Mouse (Mus musculus) liver, adult 2 months (tissue): ENCODE results near the gene Ntm. TPM values are rescaled to one million over a fixed set of nuclear protein-coding genes. Genes with fewer than 3 reads are reported as not detected.

Experiments used
- DNase-seq: peaks from one replicate; pipeline ENCODE4 v3.0.0-alpha.2; 2011; ENCODE audit warnings: low read depth, low spot score; ENCODE audit errors: extremely low read depth
- H3K27ac ChIP-seq: fragments of 200-500 bp; replicated peaks from 2 replicates; pipeline ENCODE4 v1.5.1; 2012; ENCODE audit warnings: low read depth, mild to moderate bottlenecking, control low read depth, inconsistent platforms, low read length; ENCODE audit not compliant: insufficient read depth
- H3K27me3 ChIP-seq: fragments of 200-500 bp; 2 replicates; pipeline ENCODE4 v1.6.1; 2012; ENCODE audit warnings: mild to moderate bottlenecking, moderate library complexity, low read length, inconsistent platforms; ENCODE audit not compliant: control insufficient read depth, insufficient read depth
- H3K36me3 ChIP-seq: fragments of 200-500 bp; 2 replicates; pipeline ENCODE4 v1.6.1; 2012; ENCODE audit warnings: low read length, inconsistent platforms; ENCODE audit not compliant: control insufficient read depth, insufficient read depth
- H3K4me1 ChIP-seq: fragments of 200-500 bp; 2 replicates; pipeline ENCODE4 v1.6.1; 2011; ENCODE audit warnings: low read length; ENCODE audit not compliant: control insufficient read depth, insufficient read depth
- H3K4me3 ChIP-seq: fragments of 200-500 bp; 2 replicates; pipeline ENCODE4 v1.5.1; 2011; ENCODE audit warnings: low read depth, mild to moderate bottlenecking, control low read depth, low read length, moderate library complexity; ENCODE audit not compliant: insufficient read depth
- H3K79me2 ChIP-seq: fragments of 200-500 bp; 2 replicates; pipeline ENCODE4 v1.6.1; 2012; ENCODE audit warnings: inconsistent platforms, mild to moderate bottlenecking, low read length, moderate library complexity; ENCODE audit not compliant: control insufficient read depth, insufficient read depth
- H3K9ac ChIP-seq: fragments of 200-500 bp; 2 replicates; pipeline ENCODE4 v1.6.1; 2012; ENCODE audit warnings: low read depth, mild to moderate bottlenecking, control low read depth, inconsistent platforms, low read length
- CTCF ChIP-seq: fragments of 200-500 bp; IDR thresholded peaks from 2 replicates; pipeline ENCODE4 v1.5.1; 2011; ENCODE audit warnings: low read depth, low read length, control low read depth
- POLR2A ChIP-seq: fragments of 200-500 bp; IDR thresholded peaks from 2 replicates; pipeline ENCODE4 v1.6.1; 2011; ENCODE audit warnings: low read length, control low read depth; ENCODE audit not compliant: insufficient read depth; ENCODE audit errors: extremely low read depth
- WGBS: fragments of 180-500 bp; shearing (Covaris S2); methylation state at CpG from one replicate; pipeline ENCODE4 v1.1.7; 2018; 5-methylcytosine and 5-hydroxymethylcytosine counted together
- polyA plus RNA-seq: library from polyadenylated mRNA; depleted of rRNA; stranded (reverse); fragments of >200 nt; gene quantifications from 2 replicates; pipeline ENCODE4 v1.2.3, GENCODE M21; 2012
- total RNA-seq: library from RNA; depleted of rRNA; stranded (reverse); fragments of >200 nt; gene quantifications from 2 replicates; pipeline ENCODE4 v1.2.3, GENCODE M21; 2014

The Ntm gene
- total and polyA plus RNA-seq, 2 experiments = 2.1 to 3.2 TPM

DNA sequence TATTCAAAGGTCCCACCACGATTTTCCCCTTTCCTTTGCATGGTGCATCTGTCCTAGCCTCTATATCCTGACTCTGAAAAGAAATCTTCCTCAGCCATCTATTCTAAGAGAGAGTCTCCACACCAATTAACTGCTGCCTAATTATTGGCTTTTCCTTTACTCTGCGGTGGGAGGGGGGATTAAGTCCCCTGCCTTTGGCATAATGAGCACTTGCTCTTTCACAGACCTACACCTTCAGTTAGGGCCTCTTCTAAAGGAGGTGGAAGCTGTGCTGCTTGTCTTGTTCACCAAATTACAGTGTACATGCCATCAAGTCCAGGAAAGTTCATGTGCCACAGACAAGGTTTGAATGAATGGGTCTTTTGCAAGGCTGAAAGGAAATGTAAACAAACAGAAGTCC is 847.6 kb downstream of the Ntm start:
- Histone ChIP-seq H3K36me3 (no peaks in the 10 kb centered on the region), H3K79me2 (no peaks in the 10 kb centered on the region), H3K4me1 (no peaks in the 10 kb centered on the region), H3K4me3 (no peak overlapping the region), H3K27ac (no peak overlapping the region), H3K9ac (no peak overlapping the region), H3K27me3 (no peaks in the 10 kb centered on the region)
- TF ChIP-seq POLR2A (no peak), CTCF (no peak)
- no peak for DNase-seq
- WGBS = 36% methylated on average over 2 of the region's 2 CpGs

DNA sequence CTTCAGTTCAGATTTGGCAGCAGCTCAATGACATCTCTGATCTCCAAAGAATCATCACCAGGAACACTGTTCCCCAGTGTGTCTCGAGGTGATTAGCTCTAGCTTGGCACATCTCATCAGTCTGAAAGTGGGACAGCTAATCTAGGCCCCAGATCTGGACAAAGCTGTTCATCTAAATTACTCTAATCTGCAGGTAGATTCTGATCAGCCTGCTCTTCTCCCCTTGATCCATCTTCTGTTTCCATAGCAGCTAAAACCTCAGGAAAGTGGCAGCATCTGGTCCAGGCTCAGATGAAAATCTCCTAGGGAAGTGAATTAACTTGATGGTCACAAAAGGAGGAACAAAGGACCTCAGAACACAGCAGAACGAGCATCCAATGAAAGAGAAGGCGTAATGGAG is 856.2 kb downstream of the Ntm start:
- Histone ChIP-seq H3K36me3 (no peaks in the 10 kb centered on the region), H3K27ac (no peak overlapping the region), H3K79me2 (no peaks in the 10 kb centered on the region), H3K4me3 (no peak overlapping the region), H3K27me3 (no peaks in the 10 kb centered on the region), H3K9ac (no peak overlapping the region), H3K4me1 (no peaks in the 10 kb centered on the region)
- no peak for DNase-seq
- 48% methylated on average over 3 of the region's 3 CpGs for WGBS
- TF ChIP-seq CTCF (no peak), POLR2A (no peak)

DNA sequence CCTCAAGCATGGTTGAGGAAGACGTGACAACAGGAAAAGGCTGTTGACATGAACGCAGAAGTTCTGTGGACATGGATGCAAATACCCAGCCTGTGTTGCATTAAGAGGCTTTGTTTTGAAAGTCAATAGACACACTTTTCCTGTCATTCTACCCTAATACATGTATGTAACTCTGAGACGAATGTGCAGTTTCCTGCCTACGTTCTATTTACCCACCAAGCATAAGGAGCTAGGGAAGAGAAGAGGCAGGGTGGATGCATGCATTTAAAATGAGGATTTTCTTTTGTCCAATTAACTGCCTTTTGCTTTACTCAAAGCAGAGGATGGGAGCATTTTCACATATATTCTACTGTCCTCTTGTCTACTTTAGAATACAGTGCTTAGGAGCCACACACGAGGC is 858.5 kb downstream of the Ntm start:
- 80% methylated on average over 5 of the region's 5 CpGs for WGBS
- Histone ChIP-seq H3K79me2 (no peaks in the 10 kb centered on the region), H3K36me3 (no peaks in the 10 kb centered on the region), H3K27me3 (no peaks in the 10 kb centered on the region), H3K27ac (no peak overlapping the region), H3K4me1 (no peaks in the 10 kb centered on the region), H3K9ac (no peak overlapping the region), H3K4me3 (no peak overlapping the region)
- TF ChIP-seq CTCF (no peak), POLR2A (no peak)
- no peak for DNase-seq

DNA sequence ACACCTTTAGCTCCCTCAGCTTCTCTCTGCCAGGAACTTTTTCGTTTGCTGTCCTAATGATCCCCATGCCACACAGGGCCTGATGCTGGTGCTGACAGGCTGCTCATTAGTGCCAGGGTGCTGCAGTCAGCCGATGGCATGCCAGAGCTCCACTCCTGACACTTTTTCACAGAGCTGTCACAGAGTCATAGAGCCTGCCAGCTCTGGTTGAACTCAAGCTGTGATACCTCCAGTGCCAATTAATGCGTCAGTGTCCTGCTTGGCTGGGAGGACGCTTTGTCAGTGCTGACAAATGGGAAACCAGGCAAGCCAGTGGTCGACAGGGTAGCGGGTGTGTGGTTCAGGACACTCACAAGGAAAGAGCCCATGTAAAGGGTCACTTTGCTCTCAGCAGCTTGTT is 858.9 kb downstream of the Ntm start:
- WGBS = 64% methylated on average over 6 of the region's 6 CpGs
- Histone ChIP-seq H3K4me1 (no peaks in the 10 kb centered on the region), H3K36me3 (no peaks in the 10 kb centered on the region), H3K27ac (no peak overlapping the region), H3K4me3 (no peak overlapping the region), H3K9ac (no peak overlapping the region), H3K27me3 (no peaks in the 10 kb centered on the region), H3K79me2 (no peaks in the 10 kb centered on the region)
- no peak for TF ChIP-seq POLR2A
- no peak for TF ChIP-seq CTCF
- no peak for DNase-seq

DNA sequence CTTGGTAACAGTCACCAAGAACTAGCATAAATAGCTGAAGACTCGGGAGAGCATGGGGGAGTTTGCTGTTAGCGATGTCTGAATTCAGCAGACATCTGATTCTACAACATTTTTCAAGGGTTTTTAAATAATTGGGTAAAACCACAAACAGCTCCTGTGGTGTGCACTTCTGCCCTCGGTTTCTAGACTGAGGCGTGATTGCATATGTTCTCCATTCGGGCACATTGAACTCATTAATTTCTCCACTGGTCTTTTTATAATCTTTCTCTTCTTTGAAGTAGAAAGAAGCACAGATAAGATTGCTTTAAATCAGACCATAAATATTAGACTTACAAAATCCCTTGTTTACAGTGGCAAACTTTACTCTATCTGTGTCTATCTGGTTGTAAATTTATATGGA is 862.3 kb downstream of the Ntm start:
- no peak for TF ChIP-seq CTCF
- TF ChIP-seq POLR2A = no peak
- no peak overlapping the region for H3K4me3 ChIP-seq
- DNase-seq = no peak
- H3K27me3 ChIP-seq = no peaks in the 10 kb centered on the region
- 76% methylated on average over 5 of the region's 5 CpGs for WGBS
- no peaks in the 10 kb centered on the region for H3K79me2 ChIP-seq
- H3K27ac ChIP-seq = no peak overlapping the region
- H3K4me1 ChIP-seq = no peaks in the 10 kb centered on the region
- H3K36me3 ChIP-seq = no peaks in the 10 kb centered on the region
- no peak overlapping the region for H3K9ac ChIP-seq

DNA sequence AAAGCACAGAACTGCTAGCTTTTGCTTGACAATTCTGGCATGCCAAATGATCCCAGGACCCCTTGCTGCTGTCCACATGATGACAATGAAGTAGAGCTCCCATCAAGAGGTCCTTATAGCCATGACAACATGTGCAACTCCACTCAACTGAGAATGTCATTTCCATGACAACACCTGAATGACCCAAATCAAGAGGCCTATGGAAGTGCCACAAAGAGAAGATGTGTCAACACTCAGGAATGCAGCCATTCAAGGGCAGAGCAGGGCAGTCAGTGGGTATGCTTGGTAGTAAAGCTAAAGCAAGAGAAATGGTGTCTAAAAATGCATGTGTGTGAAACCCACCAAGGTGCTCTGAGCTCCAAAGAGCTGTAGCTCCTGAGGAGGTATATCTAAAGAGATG is 870.5 kb downstream of the Ntm start:
- no peaks in the 10 kb centered on the region for H3K4me1 ChIP-seq
- no peaks in the 10 kb centered on the region for H3K36me3 ChIP-seq
- H3K27ac ChIP-seq = no peak overlapping the region
- no peak overlapping the region for H3K9ac ChIP-seq
- no peak for TF ChIP-seq CTCF
- H3K27me3 ChIP-seq = no peaks in the 10 kb centered on the region
- no peak overlapping the region for H3K4me3 ChIP-seq
- no peak for DNase-seq
- H3K79me2 ChIP-seq = no peaks in the 10 kb centered on the region
